In genomic region chr7:116184358-116185057, GRCm38 (mm10) we compare ENCODE assay signal across 12 mouse cellular contexts.
A peak's percentile ranks its signal among the peaks of the same experiment; 100 is the strongest.
DNase-seq lines count a peak whose midpoint lies in the region; ATAC-seq and TF ChIP-seq lines count a peak whose summit lies in the region.
"Had no signal": no experiment of that assay in that cellular context is flagged by ENCODE, and none has a peak within 500 bp of the region (broad histone marks: within the 10 kb centered on the region; RNA-seq: fewer than 3 reads in every experiment).

No protein-coding gene starts in this region.

- no peak overlapping the region for H3K27ac ChIP-seq in intestine, embryonic 15.5 days
- H3K27ac ChIP-seq in intestine, postnatal 0 days (ENCODE audit: low read depth, low read length) = no peak overlapping the region
- H3K27ac ChIP-seq in embryonic facial prominence, embryonic 10.5 days (replicated peaks) = peak overlapping the region; percentile 68
- H3K27ac ChIP-seq in hindbrain, postnatal 0 days = peak overlapping the region; percentile 32; the same call in 1 of the 2 replicates
- H3K27ac ChIP-seq in midbrain, embryonic 15.5 days = peak overlapping the region; percentile 18; the same call in 1 of the 2 replicates
- H3K27ac ChIP-seq: liver, embryonic 13.5 days had no signal

- peak; percentile 18; the same call in 1 of the 2 replicates for ATAC-seq in intestine, embryonic 15.5 days
- ATAC-seq in intestine, postnatal 0 days = no peak
- ATAC-seq in hindbrain, postnatal 0 days = peak; percentile 36; the same call in 1 of the 2 replicates
- 0 out of 2 replicates have a peak, but pooled peaks have one; percentile 29 for ATAC-seq in midbrain, embryonic 15.5 days (replicated peaks)
- ATAC-seq: CD4-positive, CD25-positive, alpha-beta regulatory T cell, adult 4 months had no signal

- TF ChIP-seq CTCF in intestine, postnatal 0 days (IDR thresholded peaks at IDR 0.05; ENCODE audit: low read depth) = no peak
- no peak for TF ChIP-seq CTCF in hindbrain, postnatal 0 days (IDR thresholded peaks at IDR 0.05; ENCODE audit: low read depth)

- H3K4me3 ChIP-seq in intestine, embryonic 15.5 days (replicated peaks) = no peak overlapping the region
- no peak overlapping the region for H3K4me3 ChIP-seq in intestine, postnatal 0 days (ENCODE audit: low read depth, low read length)
- no peak overlapping the region for H3K4me3 ChIP-seq in embryonic facial prominence, embryonic 10.5 days
- no peak overlapping the region for H3K4me3 ChIP-seq in hindbrain, postnatal 0 days (ENCODE audit: low read length)
- no peak overlapping the region for H3K4me3 ChIP-seq in midbrain, embryonic 15.5 days
- H3K4me3 ChIP-seq: liver, embryonic 13.5 days had no signal

- no peaks in the 10 kb centered on the region for H3K27me3 ChIP-seq in intestine, embryonic 15.5 days (replicated peaks)
- H3K27me3 ChIP-seq in intestine, postnatal 0 days (replicated peaks; ENCODE audit: control insufficient read depth, insufficient read depth, low read length) = no peaks in the 10 kb centered on the region
- H3K27me3 ChIP-seq in embryonic facial prominence, embryonic 10.5 days (replicated peaks; ENCODE audit: low read depth, poor library complexity, severe bottlenecking) = no peaks in the 10 kb centered on the region
- no peaks in the 10 kb centered on the region for H3K27me3 ChIP-seq in hindbrain, postnatal 0 days (ENCODE audit: insufficient read depth, low read length)
- no peaks in the 10 kb centered on the region for H3K27me3 ChIP-seq in midbrain, embryonic 15.5 days (replicated peaks)
- H3K27me3 ChIP-seq: liver, embryonic 13.5 days had no signal

- H3K4me1 ChIP-seq in intestine, embryonic 15.5 days (replicated peaks) = peaks cover 10% of the 10 kb centered on the region
- no peaks in the 10 kb centered on the region for H3K4me1 ChIP-seq in intestine, postnatal 0 days (replicated peaks; ENCODE audit: control insufficient read depth, insufficient read depth, low read length)
- H3K4me1 ChIP-seq in embryonic facial prominence, embryonic 10.5 days = peaks cover 48% of the 10 kb centered on the region
- peaks cover 9% of the 10 kb centered on the region for H3K4me1 ChIP-seq in hindbrain, postnatal 0 days (ENCODE audit: insufficient read depth, low read length)
- peaks cover 42% of the 10 kb centered on the region for H3K4me1 ChIP-seq in midbrain, embryonic 15.5 days

- DNase-seq in embryonic facial prominence, embryonic 10.5 days (ENCODE audit: low spot score) = no peak
- DNase-seq in hindbrain, postnatal 0 days (ENCODE audit: low spot score) = peak; percentile 30
- DNase-seq in thymus, postnatal 4 days = no peak
- no peak for DNase-seq in layer of hippocampus, adult 9-11 months
- DNase-seq in frontal cortex, postnatal 14 days (ENCODE audit: low spot score in 2 of 2) = no peak
- DNase-seq: cerebellum, postnatal 25 days; liver, embryonic 13.5 days; thymus, postnatal 14 days had no signal

- H3K36me3 ChIP-seq in intestine, embryonic 15.5 days = 0 out of 2 replicates have a peak, but pooled peaks cover 3% of the 10 kb centered on the region
- peaks cover 8% of the 10 kb centered on the region; the same call in 1 of the 2 replicates for H3K36me3 ChIP-seq in intestine, postnatal 0 days (ENCODE audit: control insufficient read depth, insufficient read depth)
- H3K36me3 ChIP-seq in embryonic facial prominence, embryonic 10.5 days (replicated peaks) = peaks cover 10% of the 10 kb centered on the region
- H3K36me3 ChIP-seq in hindbrain, postnatal 0 days (ENCODE audit: insufficient read depth, low read length) = no peaks in the 10 kb centered on the region
- H3K36me3 ChIP-seq in midbrain, embryonic 15.5 days (replicated peaks) = no peaks in the 10 kb centered on the region
- H3K36me3 ChIP-seq: liver, embryonic 13.5 days had no signal

- no peak overlapping the region for H3K9ac ChIP-seq in intestine, embryonic 15.5 days
- H3K9ac ChIP-seq in intestine, postnatal 0 days (ENCODE audit: low read depth, low read length) = no peak overlapping the region
- no peak overlapping the region for H3K9ac ChIP-seq in hindbrain, postnatal 0 days (replicated peaks; ENCODE audit: low read length)
- H3K9ac ChIP-seq in midbrain, embryonic 15.5 days = no peak overlapping the region
- H3K9ac ChIP-seq: liver, embryonic 13.5 days had no signal

- H3K9me3 ChIP-seq in intestine, embryonic 15.5 days = no peaks in the 10 kb centered on the region
- no peaks in the 10 kb centered on the region for H3K9me3 ChIP-seq in intestine, postnatal 0 days (ENCODE audit: control insufficient read depth)
- H3K9me3 ChIP-seq in embryonic facial prominence, embryonic 10.5 days = no peaks in the 10 kb centered on the region
- no peaks in the 10 kb centered on the region for H3K9me3 ChIP-seq in hindbrain, postnatal 0 days (ENCODE audit: low read length)
- H3K9me3 ChIP-seq in midbrain, embryonic 15.5 days = no peaks in the 10 kb centered on the region
- H3K9me3 ChIP-seq: liver, embryonic 13.5 days had no signal

- 50% methylated on average over 11 of the region's 11 CpGs for WGBS in intestine, embryonic 15.5 days
- 59% methylated on average over 11 of the region's 11 CpGs for WGBS in intestine, postnatal 0 days
- 29% methylated on average over 11 of the region's 11 CpGs for WGBS in embryonic facial prominence, embryonic 10.5 days
- WGBS in hindbrain, postnatal 0 days = 16% methylated on average over 11 of the region's 11 CpGs
- WGBS in midbrain, embryonic 15.5 days = 12% methylated on average over 11 of the region's 11 CpGs

- no peak overlapping the region for H3K4me2 ChIP-seq in intestine, embryonic 15.5 days (replicated peaks)
- no peak overlapping the region for H3K4me2 ChIP-seq in intestine, postnatal 0 days (replicated peaks; ENCODE audit: low read depth)
- no peak overlapping the region for H3K4me2 ChIP-seq in hindbrain, postnatal 0 days (ENCODE audit: low read depth, low read length)
- no peak overlapping the region for H3K4me2 ChIP-seq in midbrain, embryonic 15.5 days
- H3K4me2 ChIP-seq: liver, embryonic 13.5 days had no signal

Comparison
In these comparisons a context has a peak if more than half of its experiments do, and no peak if none do; other contexts are left out.
1. H3K27ac ChIP-seq: peak in embryonic facial prominence, embryonic 10.5 days (single experiment), hindbrain, postnatal 0 days (single experiment) and midbrain, embryonic 15.5 days (single experiment); none in intestine, embryonic 15.5 days (single experiment) and intestine, postnatal 0 days (single experiment).